Mouse (Mus musculus): Measurements from ENCODE around the gene Clec10a.

DNA sequence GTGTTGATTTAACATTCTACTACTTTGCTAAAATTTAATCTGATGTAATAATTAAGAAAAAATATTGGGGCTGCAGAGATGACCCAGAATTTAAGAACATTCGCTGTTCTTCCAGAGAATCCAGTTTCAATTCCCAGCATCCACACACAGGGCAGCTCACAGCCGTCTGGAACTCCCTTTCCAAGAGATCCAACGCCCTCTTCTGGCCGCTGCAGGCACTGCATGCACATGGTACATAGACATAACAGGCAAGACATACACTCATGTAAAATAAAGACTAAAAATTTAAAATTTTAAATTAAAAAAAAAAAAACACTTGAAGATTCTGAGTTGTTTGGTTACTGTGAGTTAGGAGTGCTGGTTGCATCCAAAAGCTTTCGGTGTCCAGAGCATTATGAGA, 16.3 kb downstream of the Clec10a start:
- TF ChIP-seq EP300 (IDR thresholded peaks at IDR 0.05; ENCODE audit: insufficient read depth, low read depth, low read length) (no peak), POLR2A (IDR thresholded peaks at IDR 0.05; ENCODE audit: insufficient read depth, low read length) (no peak)

All from ES-Bruce4 (cell line).